Mouse (Mus musculus) liver, embryonic 14.5 days (tissue): ENCODE data around the gene A930009A15Rik.

Experiments used
- CTCF ChIP-seq: IDR thresholded peaks from 2 replicates; pipeline ENCODE4 v1.5.1; 2016; ENCODE audit warnings: antibody characterized with exemption, low read depth, control low read depth
- EP300 ChIP-seq: IDR thresholded peaks from 2 replicates; pipeline ENCODE4 v1.6.1; 2016; ENCODE audit warnings: antibody characterized with exemption, low read depth

GRCm38 (mm10) chr10:115626678-115627077, 56.9 kb downstream of the A930009A15Rik start:
- no peak for TF ChIP-seq CTCF
- no peak for TF ChIP-seq EP300
